Mouse (Mus musculus): ENCODE measurements around the gene Rbfox1. TPM values are rescaled to one million over a fixed set of nuclear protein-coding genes. Genes with fewer than 3 reads are reported as not detected.

The Rbfox1 gene
- total RNA-seq, 2 experiments from 2014 or later, result not detected

- no peak for ATAC-seq (replicated peaks; ENCODE audit: low FRiP score, low TSS enrichment, poor library complexity, severe bottlenecking)
Measured at GRCm38 (mm10) chr16:7081684-7082255, 1196.6 kb downstream of the Rbfox1 start.

GRCm38 (mm10) chr16:7083937-7084336 lies 1198.8 kb downstream of the Rbfox1 start:
- no peak for ATAC-seq (replicated peaks; ENCODE audit: low FRiP score, low TSS enrichment, poor library complexity, severe bottlenecking)

DNA sequence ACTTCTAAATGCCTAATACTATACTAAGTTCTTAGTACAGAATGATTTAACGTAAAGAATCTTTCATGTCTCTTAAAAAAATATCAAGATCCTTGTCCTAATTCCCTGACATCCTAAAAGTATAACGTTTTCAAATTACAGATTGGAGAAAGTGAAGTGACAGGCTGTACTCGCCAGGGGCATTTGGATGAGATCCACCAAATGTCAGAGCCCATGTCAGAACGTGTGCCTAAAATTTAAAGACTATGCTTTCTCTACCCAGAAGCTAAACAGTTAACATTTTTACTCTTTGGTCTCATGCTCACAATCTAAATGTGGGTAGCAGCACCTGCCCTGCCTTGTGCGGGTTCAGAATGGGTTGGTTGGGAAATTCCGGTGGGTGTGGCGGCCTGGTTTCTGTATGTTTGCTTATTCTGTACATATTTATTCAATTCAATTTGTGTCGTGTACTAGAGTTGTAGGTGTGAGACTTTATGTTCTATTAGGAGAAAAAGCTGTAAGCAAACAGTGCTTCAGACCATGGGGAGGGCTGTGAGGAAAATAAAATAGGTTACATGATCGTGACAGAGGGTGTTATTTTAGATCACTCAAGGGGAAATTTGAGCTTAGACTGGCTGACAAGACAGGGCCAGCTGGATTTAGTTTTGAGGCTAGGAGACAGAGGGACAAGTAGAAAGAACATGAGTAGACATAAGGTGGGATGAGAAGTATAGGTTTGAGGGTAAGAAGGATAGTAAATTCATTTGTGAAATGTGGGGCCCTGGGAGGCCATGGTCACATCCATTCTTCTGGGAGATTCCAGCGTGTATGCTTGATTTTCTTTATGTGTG lies 1203.7 kb downstream of the Rbfox1 start:
- no peak for ATAC-seq (replicated peaks; ENCODE audit: low FRiP score, low TSS enrichment, poor library complexity, severe bottlenecking)

DNA sequence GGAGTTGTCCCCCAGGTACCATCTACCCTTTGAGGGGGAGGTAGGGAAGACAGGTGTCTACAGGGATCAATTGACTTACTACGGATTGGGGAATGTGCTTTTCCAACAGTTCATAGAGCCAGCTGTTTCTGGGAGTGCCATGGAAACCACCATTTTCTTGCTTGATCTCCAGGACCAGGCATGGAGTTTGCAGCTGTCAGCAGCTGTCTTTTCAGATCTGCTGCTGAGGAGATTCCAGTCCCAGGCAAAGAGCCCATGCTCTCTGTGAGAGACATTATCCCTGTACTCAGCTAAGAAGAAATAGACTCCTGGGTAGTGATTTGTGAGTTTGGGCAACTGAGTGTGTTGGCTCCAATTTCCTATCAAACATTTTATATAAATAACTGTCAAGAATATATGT lies 1204.3 kb downstream of the Rbfox1 start:
- ATAC-seq (replicated peaks; ENCODE audit: low FRiP score, low TSS enrichment, poor library complexity, severe bottlenecking), result no peak

DNA sequence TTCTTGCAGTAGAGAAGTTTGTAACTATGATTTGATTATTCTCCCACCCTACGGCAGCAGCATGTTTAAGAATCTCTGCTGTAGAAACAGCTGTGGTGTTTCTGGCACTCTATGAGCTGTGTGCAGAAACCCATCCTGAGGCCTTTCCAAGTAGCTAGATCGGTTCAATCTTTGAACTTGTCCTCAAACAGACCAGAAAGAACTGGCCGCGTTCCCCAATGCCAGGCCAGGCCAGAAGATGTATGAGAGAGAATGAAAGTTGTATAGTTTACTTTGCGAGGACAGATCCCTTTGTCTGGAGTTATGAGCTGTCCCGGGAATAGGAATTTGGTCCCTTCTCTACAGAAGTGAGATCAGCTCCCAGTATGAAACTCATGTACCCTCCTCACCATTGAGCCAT lies 1205.0 kb downstream of the Rbfox1 start:
- ATAC-seq (replicated peaks; ENCODE audit: low FRiP score, low TSS enrichment, poor library complexity, severe bottlenecking), result no peak

- no peak for ATAC-seq (replicated peaks; ENCODE audit: low FRiP score, low TSS enrichment, poor library complexity, severe bottlenecking)
Measured at GRCm38 (mm10) chr16:7092811-7093210, 1207.7 kb downstream of the Rbfox1 start.

- ATAC-seq (replicated peaks; ENCODE audit: low FRiP score, low TSS enrichment, poor library complexity, severe bottlenecking), result no peak
Measured at GRCm38 (mm10) chr16:7093686-7094085, 1208.5 kb downstream of the Rbfox1 start.

DNA sequence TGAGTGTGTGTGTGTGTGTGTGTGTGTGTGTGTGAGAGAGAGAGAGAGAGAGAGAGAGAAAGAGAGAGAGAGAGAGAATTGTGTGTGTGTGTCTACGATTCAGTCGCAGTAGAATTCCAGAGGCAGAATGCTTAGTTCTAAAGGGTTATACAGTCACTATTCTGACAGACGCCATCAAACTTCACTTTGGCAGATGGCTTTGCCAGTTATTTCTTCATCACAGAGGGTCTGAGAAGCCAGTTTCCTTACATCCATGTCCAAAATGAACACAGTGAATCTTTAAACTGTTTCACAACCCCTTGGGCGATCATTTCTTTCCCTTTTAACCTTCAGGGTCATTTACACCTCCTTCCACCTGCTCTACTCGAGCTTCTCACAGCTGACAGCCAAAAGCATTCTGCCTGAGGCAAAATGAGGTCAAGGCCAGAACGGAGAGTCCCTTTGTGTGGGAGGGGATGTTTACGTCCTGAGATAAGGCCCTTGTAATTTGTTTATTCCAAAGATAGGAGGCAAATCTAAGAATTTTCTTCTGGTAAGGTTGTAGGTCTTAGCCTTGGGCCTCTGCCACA lies 1209.1 kb downstream of the Rbfox1 start:
- ATAC-seq (replicated peaks; ENCODE audit: low FRiP score, low TSS enrichment, poor library complexity, severe bottlenecking), result no peak

DNA sequence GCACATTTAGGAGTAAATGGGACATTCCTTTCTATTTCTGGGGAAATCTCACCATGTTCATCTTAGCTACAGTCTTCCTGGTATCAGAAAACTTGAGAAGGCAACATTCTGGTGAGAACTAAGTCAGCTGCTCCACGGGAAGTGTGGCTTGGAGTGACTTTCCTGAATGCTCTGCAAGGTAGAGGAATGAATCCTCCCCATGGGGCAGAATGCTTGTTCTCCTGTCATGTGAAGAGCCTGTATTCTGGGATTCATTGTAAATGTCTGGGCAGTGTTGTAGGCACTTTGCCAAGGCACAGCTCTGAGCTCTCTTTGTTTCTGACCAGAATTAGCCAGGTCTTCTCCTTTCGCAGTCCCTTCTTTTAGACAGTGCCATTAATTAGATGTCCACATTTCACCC lies 1211.9 kb downstream of the Rbfox1 start:
- ATAC-seq (replicated peaks; ENCODE audit: low FRiP score, low TSS enrichment, poor library complexity, severe bottlenecking), result no peak

GRCm38 (mm10) chr16:7097951-7098710 lies 1213.0 kb downstream of the Rbfox1 start:
- ATAC-seq (replicated peaks; ENCODE audit: low FRiP score, low TSS enrichment, poor library complexity, severe bottlenecking), result no peak

- no peak for ATAC-seq (replicated peaks; ENCODE audit: low FRiP score, low TSS enrichment, poor library complexity, severe bottlenecking)
Measured at GRCm38 (mm10) chr16:7099506-7100300, 1214.5 kb downstream of the Rbfox1 start.

DNA sequence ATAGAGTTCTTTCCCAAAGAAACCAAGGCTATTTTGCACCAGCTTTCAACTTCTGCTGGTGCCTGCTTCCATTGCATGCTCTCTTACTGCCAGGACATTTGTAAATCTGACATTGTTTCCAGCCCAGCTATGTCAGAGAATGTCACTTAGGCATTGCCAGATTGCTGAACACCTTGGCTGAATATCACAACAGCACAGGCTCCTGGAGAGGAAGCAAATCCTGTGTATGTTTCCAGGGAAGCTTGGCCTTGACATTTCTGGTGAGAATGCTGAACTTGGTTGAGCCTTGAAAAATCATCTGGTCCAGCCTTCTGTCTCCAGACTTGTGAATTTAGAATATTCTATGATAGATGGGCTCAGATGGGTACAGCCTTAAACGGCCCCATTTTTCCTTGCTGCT lies 1217.3 kb downstream of the Rbfox1 start:
- no peak for ATAC-seq (replicated peaks; ENCODE audit: low FRiP score, low TSS enrichment, poor library complexity, severe bottlenecking)

- no peak for ATAC-seq (replicated peaks; ENCODE audit: low FRiP score, low TSS enrichment, poor library complexity, severe bottlenecking)
Measured at GRCm38 (mm10) chr16:7103301-7103700, 1218.1 kb downstream of the Rbfox1 start.

- no peak for ATAC-seq (replicated peaks; ENCODE audit: low FRiP score, low TSS enrichment, poor library complexity, severe bottlenecking)
Measured at GRCm38 (mm10) chr16:7106450-7107015, 1221.4 kb downstream of the Rbfox1 start.

DNA sequence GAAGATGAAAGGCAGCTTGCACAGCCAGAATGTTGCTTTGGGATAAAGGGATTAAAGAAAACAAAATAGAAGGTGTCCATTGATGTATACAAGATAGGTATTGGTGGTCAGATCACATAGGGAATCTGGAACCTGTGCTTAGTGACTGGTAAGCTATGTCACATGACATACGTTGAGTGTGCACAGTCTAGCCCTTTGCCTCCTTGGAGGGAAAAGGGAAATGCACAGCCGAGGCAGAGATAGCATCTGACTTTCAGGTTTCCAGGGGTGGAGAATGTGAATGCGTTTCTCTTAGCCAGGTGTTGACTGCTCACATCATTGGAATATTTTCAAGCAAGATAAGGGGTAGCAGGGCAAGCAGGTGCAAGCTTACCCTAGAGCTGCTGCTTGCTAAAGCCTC lies 1230.8 kb downstream of the Rbfox1 start:
- no peak for ATAC-seq (replicated peaks; ENCODE audit: low FRiP score, low TSS enrichment, poor library complexity, severe bottlenecking)

DNA sequence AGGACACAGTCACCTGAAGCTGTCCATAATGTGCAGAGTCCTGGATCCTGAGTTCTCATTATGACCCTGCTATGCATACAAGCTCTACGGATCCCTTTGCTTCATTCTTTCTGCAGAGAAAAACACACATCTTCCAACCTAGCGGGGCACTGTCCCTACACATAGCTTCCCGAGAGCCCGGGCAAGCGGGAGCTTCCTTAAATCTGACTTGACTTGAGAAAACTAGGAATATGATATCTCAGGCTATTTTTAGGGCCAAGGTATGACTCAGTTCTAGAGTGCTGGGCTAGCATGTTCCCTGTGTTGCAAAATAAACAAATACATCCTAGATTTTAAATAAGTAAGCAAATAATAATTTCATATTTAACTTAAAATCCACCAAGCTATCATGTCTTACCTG lies 1244.4 kb downstream of the Rbfox1 start:
- ATAC-seq (replicated peaks; ENCODE audit: low FRiP score, low TSS enrichment, poor library complexity, severe bottlenecking), result no peak

GRCm38 (mm10) chr16:7132434-7132833 lies 1247.3 kb downstream of the Rbfox1 start:
- no peak for ATAC-seq (replicated peaks; ENCODE audit: low FRiP score, low TSS enrichment, poor library complexity, severe bottlenecking)

DNA sequence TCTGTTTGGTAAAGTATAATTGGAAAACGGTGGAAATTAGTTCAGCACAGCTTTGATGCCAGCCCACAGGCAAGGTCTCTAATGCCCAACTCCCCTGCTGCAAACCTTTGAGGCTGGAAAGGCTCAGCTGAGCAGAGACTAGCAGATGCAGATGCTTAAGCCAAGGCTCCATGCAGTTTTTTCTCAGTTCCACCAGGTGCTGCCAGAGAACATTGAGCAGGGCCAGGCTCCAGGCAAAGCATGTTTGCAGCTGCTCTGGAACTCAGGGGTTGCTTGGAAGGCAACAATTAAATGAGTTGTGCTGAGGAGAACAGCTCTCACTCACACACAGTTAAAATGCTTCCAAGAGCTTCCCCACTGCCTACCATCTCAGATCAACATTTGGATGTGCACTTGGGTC lies 1251.8 kb downstream of the Rbfox1 start:
- ATAC-seq (replicated peaks; ENCODE audit: low FRiP score, low TSS enrichment, poor library complexity, severe bottlenecking), result no peak

- no peak for ATAC-seq (replicated peaks; ENCODE audit: low FRiP score, low TSS enrichment, poor library complexity, severe bottlenecking)
Measured at GRCm38 (mm10) chr16:7139480-7139879, 1254.3 kb downstream of the Rbfox1 start.
